Mouse (Mus musculus): ENCODE measurements around the gene Pdzd4.
A peak's percentile ranks its signal among the peaks of the same experiment; 100 is the strongest.

Gene Pdzd4

DNA sequence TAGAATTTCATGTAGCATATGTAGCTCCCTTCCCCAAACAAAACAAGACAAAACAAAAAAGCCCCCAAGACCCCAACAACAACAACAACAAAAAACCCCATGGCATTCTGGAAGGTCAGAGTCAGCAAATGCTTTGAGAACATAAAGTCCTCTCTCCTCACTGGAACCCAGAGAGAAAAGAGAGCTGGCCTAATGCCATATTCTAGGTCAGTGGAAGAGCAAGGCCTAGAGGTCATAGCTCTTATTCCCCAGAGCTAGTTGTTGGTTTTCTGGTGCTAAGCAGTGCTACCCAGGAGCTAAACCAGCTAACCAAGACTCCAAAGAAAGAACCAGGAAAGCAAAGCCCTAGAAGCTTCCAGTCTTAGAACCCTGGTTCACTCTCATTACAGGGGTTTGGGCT lies 39.1 kb downstream of the Pdzd4 start:
- DNase-seq (ENCODE audit: low spot score in 2 of 2) = no peak

DNA sequence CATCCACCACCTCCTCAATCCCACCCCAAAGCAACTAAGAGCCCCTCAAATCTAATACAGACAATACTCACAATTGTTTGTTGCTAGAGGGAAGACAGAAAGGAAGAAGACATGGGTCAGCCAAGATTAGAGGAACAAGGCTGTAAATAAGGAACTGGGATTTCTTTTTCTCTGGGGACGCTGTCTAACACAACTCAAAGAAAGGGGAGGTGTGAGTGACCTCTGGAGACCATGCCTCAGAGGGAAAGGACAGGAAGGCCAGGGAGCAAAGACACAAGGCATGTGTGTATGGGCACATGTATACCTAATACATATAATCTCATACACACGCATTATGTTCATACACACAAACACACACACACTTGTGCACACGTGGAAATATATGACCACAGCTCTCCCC lies 42.5 kb downstream of the Pdzd4 start:
- DNase-seq (ENCODE audit: low spot score in 2 of 2) = no peak

DNA sequence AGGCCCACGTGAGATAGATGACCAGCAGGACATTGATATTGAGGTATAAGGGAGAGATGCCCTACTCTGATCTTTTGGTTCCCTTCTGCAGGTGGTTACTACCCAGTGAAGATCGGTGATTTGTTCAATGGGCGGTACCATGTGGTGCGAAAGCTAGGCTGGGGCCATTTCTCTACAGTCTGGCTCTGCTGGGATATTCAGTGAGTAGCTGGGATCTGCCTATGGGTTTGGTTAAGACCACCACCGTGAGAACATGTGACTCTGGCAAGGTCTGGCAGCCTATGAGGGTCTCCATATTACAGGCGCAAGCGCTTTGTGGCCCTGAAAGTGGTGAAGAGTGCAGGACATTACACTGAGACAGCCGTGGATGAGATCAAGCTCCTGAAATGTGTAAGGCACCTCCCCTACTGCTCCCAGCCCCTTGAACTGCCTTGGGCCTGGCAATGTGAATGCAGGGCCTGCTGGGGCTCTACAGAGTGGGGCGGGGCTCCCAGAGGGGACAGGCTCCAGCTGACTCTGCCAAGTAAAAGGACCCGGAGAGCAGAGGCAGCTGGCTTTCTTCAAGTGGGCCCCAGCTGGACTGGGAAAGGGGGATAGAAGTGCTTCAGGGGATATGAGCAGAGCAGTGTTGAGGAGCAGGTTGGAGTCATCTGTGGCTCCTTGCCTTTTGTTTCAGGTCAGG lies 49.8 kb downstream of the Pdzd4 start:
- DNase-seq (ENCODE audit: low spot score in 2 of 2) = no peak

DNA sequence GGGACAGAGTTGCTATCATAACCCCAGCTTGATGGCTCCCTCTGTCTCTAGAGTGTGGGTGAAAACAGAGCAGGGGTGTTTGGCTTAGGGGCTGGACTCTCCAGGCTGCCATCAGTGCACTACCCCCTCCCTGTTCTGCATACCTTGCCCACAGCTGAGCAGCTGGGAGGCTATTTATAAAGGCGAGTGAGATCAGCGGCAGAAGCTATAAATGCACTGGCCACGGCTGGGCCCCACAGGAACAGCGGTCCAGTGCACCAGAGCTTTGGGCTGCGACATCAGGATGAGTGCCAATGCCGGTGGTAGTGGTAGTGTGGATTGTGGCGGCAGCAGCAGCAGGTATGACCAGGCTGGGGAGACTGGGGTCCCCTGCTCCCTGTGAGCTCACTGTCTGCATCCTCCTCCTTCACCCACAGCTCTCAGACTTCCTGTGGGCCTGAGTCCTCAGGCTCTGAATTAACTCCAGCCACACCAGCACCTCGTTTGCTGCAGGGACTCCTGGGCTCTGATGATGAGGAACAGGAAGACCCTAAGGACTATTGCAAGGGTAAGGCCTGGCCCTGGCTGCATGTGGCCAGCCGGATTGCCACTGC lies 50.5 kb downstream of the Pdzd4 start, which contains the start of gene Srpk3:
TSS of gene Srpk3 (plus strand) at position 238 of the 593 bp plus-strand sequence.
- peak in 1 of 2 experiments; percentile 55 for DNase-seq (ENCODE audit: low spot score in 2 of 2)

DNA sequence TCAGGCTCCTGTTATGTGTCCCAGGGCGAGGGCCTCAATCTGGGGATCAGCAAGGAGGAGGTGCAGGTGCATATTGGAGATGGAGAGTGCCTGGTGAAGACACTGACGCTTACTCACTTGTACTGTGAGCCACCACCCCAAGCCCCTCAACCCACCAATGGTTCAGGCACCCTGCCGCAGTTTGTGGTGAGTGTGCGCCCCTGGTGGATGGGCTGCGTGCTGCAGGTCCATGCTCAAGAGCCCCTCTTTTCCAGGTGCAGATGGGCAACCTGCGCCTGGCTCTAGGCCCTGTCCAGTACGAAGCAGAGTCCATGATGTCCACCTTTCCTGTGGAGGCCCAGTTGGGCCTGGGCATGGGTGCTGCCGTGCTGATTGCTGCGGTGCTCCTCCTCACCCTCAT lies 57.5 kb downstream of the Pdzd4 start:
- no peak for DNase-seq (ENCODE audit: low spot score in 2 of 2)

DNA sequence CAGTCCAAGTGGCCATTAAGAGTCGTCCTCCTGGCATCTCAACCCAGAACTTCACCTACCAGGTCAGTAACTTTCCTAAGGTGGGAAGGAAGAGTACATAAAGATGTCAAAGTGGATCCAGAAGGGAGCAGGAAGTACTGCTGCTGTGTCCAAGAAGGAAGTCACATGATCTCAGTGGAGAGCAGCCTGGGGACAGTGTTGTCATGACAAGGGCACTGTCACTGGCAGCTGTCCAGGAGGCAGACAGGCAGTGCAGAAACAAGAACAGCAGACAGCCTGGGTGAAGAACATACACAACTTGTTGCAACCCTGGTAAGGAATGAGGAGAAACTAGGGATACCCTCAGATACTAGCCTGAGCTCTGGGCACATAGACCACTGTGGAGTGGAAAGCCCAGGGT lies 59.5 kb downstream of the Pdzd4 start:
- no peak for DNase-seq (ENCODE audit: low spot score in 2 of 2)

DNA sequence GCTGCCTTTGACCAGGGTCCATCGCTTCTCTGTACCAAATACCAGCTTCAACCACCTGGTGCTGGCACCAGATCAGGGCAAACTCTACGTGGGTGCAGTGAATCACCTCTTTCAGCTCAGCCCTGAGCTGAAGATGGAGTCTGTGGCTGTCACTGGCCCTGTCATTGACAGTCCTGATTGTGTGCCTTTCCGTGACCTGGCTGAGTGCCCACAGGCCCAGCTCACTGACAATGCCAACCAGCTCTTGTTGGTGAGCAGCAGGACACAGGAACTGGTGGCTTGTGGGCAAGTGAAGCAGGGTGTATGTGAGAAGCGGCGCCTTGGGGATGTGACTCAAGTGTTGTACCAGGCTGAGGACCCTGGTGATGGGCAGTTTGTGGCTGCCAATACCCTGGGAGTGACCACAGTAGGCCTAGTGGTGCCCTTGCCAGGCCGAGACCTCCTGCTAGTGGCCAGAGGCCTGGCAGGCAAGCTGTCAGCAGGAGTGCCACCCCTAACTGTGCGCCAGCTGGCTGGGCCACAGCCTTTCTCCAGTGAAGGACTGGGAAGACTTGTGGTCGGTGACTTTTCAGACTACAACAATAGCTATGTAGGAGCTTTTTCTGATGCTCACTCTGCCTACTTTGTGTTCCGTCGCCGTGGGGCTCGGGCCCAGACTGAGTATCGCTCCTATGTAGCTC lies 66.0 kb downstream of the Pdzd4 start:
- DNase-seq (ENCODE audit: low spot score in 2 of 2) = peak in 1 of 2 experiments; percentile 29

DNA sequence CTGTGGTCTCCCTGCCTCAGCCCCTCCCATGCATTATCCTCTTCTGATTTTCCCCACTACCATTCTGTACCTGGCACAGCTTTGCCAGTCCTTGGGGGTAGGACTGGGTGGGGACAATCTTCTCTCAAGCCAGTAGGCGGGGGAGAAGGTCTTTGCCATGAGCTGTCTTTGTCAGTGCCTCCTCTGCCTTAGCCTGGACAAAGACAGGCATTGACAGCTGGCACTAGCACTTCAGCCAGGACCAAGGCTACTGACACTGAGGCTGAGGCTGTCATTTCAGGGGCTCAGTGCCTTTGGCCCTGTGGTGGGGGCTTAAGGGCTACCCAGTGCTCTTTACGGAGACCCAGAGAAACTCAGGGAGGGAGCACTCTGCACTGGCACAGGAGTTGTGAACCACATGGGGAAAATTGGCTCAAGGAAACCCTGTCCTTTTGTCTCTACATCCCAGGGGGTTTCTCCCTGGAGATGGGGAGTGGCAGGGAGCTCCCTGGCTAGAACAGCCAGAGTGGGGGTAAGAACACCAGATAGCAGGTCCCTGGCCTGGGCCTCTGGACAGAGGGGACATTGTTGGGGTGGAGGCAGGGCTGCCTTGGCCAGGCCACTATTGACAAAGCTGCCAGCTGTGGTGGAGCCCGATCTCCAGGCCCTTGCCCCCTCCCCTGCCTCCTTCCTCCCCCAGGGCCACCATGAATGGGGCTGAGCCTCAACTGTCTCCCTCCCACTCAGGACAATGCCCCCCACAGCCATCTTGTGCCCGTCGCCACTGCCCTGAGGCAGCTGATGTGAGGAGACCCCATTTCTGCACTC lies 68.2 kb downstream of the Pdzd4 start, which contains the start of gene Plxnb3:
TSS of gene Plxnb3 (plus strand) at position 757 of the 807 bp plus-strand sequence.
- DNase-seq (ENCODE audit: low spot score in 2 of 2) = peak in 1 of 2 experiments; percentile 27

DNA sequence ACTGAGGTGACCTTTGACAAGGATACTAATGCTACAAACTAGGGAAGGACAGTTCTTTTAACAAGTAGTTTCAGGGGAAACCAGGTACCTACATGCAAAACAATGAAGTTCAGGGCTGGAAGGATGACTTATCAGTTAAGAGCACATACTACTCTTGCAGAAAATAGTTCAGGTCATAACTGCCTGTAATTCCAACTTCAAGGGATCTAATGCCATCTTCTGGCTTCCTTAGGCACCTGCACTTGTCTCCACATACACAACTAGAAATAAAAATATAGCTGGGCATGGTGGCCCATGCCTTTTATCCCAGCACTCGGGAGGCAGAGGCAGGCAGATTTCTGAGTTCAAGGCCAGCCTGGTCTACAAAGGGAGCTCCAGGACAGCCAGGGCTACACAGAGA lies 75.8 kb downstream of the Pdzd4 start:
- no peak for DNase-seq (ENCODE audit: low spot score in 2 of 2)

DNA sequence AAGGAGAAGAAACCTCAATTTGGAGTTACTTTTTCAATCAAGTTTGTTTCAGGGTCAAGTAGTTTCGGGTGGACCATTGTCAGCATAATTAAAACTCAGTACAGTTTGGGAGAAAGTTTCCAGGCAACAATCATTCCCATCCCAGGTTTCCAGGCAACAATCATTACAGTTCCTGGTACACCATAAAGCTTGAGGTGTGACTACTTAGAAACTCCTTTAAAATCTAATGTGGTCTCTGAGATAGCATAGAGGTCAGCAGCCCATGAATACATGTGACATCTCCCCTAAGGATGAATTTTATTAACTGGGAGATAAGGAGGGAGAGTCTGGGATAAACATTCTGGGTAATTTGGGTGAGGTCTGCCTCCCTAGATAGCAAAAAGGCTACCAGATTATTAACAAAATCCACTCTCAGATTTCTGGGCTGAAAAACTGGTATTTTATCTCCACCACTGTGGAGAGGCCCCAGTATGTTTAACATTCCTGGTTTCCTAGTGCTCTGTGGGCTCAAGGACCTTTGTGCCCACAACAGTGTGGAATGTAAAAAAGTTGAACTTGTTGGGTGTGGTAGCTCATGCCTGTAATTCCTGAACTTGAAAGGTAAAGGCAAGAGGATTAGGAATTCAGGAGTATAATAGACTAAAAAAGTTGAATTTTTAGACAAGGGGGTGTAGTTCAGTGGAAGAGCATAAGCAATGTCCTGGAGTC lies 79.8 kb downstream of the Pdzd4 start:
- DNase-seq (ENCODE audit: low spot score in 2 of 2) = no peak

Data from left cerebral cortex, adult 9 months (tissue).